Mouse (Mus musculus) intestine, postnatal 0 days (tissue): ENCODE data around the gene Fam122c. TPM values are rescaled to one million over a fixed set of nuclear protein-coding genes. Genes with fewer than 3 reads are reported as not detected.

Experiments
- ATAC-seq: fragments of 200-750 bp; cut with Nextera tagmentation; 2 replicates; pipeline ENCODE4 v1.8.0; 2017; ENCODE audit warnings: mild to moderate bottlenecking, moderate TSS enrichment, moderate library complexity
- H3K27ac ChIP-seq: fragments of 300-500 bp; sonication (generic); 2 replicates; pipeline ENCODE4 v1.5.1; 2014; ENCODE audit warnings: mild to moderate bottlenecking, low read depth, low read length, moderate library complexity
- H3K27me3 ChIP-seq: fragments of 300-500 bp; sonication (generic); replicated peaks from 2 replicates; pipeline ENCODE4 v1.6.1; 2014; ENCODE audit warnings: low read length, mixed read lengths; ENCODE audit not compliant: control insufficient read depth, insufficient read depth
- H3K36me3 ChIP-seq: fragments of 300-500 bp; sonication (generic); 2 replicates; pipeline ENCODE4 v1.6.1; 2014; ENCODE audit warnings: mild to moderate bottlenecking, moderate library complexity; ENCODE audit not compliant: control insufficient read depth, insufficient read depth
- H3K4me1 ChIP-seq: fragments of 300-500 bp; sonication (generic); replicated peaks from 2 replicates; pipeline ENCODE4 v1.6.1; 2014; ENCODE audit warnings: antibody characterized with exemption, low read length, mixed read lengths; ENCODE audit not compliant: control insufficient read depth, insufficient read depth
- H3K4me2 ChIP-seq: fragments of 300-500 bp; sonication (generic); replicated peaks from 2 replicates; pipeline ENCODE4 v1.6.1; 2014; ENCODE audit warnings: low read depth, mild to moderate bottlenecking, moderate library complexity
- H3K4me3 ChIP-seq: fragments of 300-500 bp; sonication (generic); 2 replicates; pipeline ENCODE4 v1.5.1; 2014; ENCODE audit warnings: low read depth, low read length
- H3K9ac ChIP-seq: fragments of 300-500 bp; sonication (generic); 2 replicates; pipeline ENCODE4 v1.6.1; 2014; ENCODE audit warnings: mild to moderate bottlenecking, low read depth, low read length
- H3K9me3 ChIP-seq: fragments of 300-500 bp; sonication (generic); 2 replicates; pipeline ENCODE4 v1.6.1; 2016; ENCODE audit warnings: mixed run types; ENCODE audit not compliant: control insufficient read depth
- CTCF ChIP-seq: sonication (generic); IDR thresholded peaks from 2 replicates; pipeline ENCODE4 v1.5.1; 2016; ENCODE audit warnings: low read depth, mild to moderate bottlenecking, control low read depth, antibody characterized with exemption, moderate library complexity
- WGBS: fragments of 180-500 bp; shearing (Covaris S2); extraction: QIAGEN DNeasy Blood & Tissue Kit; methylation state at CpG from one replicate; pipeline ENCODE4 v1.1.7; 2014; 5-methylcytosine and 5-hydroxymethylcytosine counted together
- polyA plus RNA-seq: library from polyadenylated mRNA; unstranded; fragments of >200 nt; fragmentation: Nextera tagmentation; extraction: Ambion mirVana; gene quantifications from 2 replicates; pipeline ENCODE4 v1.2.1, GENCODE M21; 2015

Fam122c gene
- polyA plus RNA-seq, 1 experiment from 2014 or later = not detected

- ATAC-seq = no peak
- H3K9ac ChIP-seq = no peak overlapping the region
- H3K27me3 ChIP-seq = no peaks in the 10 kb centered on the region
- H3K36me3 ChIP-seq = no peaks in the 10 kb centered on the region
- TF ChIP-seq CTCF = no peak
- H3K9me3 ChIP-seq = no peaks in the 10 kb centered on the region
- no peak overlapping the region for H3K4me2 ChIP-seq
- H3K4me1 ChIP-seq = no peaks in the 10 kb centered on the region
- no peak overlapping the region for H3K27ac ChIP-seq
- H3K4me3 ChIP-seq = no peak overlapping the region
- WGBS = 67% methylated on average over 5 of the region's 5 CpGs
Measured at GRCm38 (mm10) chrX:53287924-53288323, 14.7 kb downstream of the Fam122c start.

- Histone ChIP-seq H3K4me1 (no peaks in the 10 kb centered on the region), H3K4me3 (no peak overlapping the region), H3K4me2 (no peak overlapping the region), H3K27ac (no peak overlapping the region), H3K36me3 (no peaks in the 10 kb centered on the region), H3K9ac (no peak overlapping the region), H3K27me3 (no peaks in the 10 kb centered on the region), H3K9me3 (no peaks in the 10 kb centered on the region)
- ATAC-seq = no peak
- WGBS = 55% methylated on average over 2 of the region's 2 CpGs
- TF ChIP-seq CTCF = no peak
Measured at GRCm38 (mm10) chrX:53320564-53320963, 47.3 kb downstream of the Fam122c start.

- no peak overlapping the region for H3K4me2 ChIP-seq
- H3K27ac ChIP-seq = no peak overlapping the region
- no peak for ATAC-seq
- H3K4me3 ChIP-seq = no peak overlapping the region
- no peak overlapping the region for H3K9ac ChIP-seq
- no peak for TF ChIP-seq CTCF
- H3K4me1 ChIP-seq = no peaks in the 10 kb centered on the region
- no peaks in the 10 kb centered on the region for H3K27me3 ChIP-seq
- no peaks in the 10 kb centered on the region for H3K9me3 ChIP-seq
- 88% methylated on average over 4 of the region's 4 CpGs for WGBS
- H3K36me3 ChIP-seq = no peaks in the 10 kb centered on the region
Measured at GRCm38 (mm10) chrX:53321111-53321510, 47.9 kb downstream of the Fam122c start.

DNA sequence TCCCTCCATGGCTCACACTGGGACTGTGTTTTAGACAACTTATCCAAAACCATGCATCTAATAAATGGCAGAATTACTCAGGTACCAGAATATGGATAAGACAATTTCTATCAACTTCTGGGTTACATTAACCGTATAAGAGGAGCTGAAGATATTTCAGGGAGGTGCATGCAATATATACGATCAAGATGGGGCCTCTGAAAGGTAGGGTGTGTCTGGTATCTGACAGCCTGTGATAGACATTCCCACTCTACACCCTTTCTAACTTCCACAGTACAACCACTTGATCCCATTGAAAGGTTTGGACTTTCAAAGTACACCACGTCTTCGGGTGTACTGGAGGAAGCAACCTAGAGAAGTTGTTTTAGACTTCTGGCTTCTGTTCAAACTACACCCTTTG, 57.2 kb downstream of the Fam122c start:
- Histone ChIP-seq H3K4me2 (no peak overlapping the region), H3K9ac (no peak overlapping the region), H3K4me3 (no peak overlapping the region), H3K36me3 (no peaks in the 10 kb centered on the region), H3K4me1 (no peaks in the 10 kb centered on the region), H3K9me3 (no peaks in the 10 kb centered on the region), H3K27ac (no peak overlapping the region), H3K27me3 (no peaks in the 10 kb centered on the region)
- 72% methylated on average over 4 of the region's 4 CpGs for WGBS
- TF ChIP-seq CTCF = no peak
- ATAC-seq = no peak

DNA sequence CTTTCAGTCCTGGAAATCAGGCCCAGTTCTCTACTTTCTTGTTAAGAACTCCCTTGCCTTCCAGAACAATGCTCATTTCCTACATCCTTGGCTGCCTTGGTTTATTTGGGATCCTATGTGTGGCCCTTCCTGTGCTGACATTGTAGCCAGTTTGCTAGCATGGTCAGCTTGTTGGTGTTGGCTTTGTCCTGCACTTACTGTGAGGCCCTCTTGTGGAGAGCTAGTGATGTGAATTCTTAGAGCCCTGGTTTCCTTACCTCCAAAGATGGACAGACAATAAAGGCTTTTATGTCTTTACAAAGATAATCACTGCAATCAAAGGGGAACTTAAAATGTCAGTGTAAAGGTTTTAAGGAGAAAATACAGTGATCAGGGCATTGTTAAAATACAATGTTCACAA, 64.1 kb downstream of the Fam122c start:
- ATAC-seq = no peak
- no peaks in the 10 kb centered on the region for H3K9me3 ChIP-seq
- H3K4me2 ChIP-seq = no peak overlapping the region
- no peak overlapping the region for H3K27ac ChIP-seq
- H3K27me3 ChIP-seq = no peaks in the 10 kb centered on the region
- H3K4me1 ChIP-seq = no peaks in the 10 kb centered on the region
- no peaks in the 10 kb centered on the region for H3K36me3 ChIP-seq
- peak; percentile 58 for TF ChIP-seq CTCF
- no peak overlapping the region for H3K9ac ChIP-seq
- H3K4me3 ChIP-seq = no peak overlapping the region

DNA sequence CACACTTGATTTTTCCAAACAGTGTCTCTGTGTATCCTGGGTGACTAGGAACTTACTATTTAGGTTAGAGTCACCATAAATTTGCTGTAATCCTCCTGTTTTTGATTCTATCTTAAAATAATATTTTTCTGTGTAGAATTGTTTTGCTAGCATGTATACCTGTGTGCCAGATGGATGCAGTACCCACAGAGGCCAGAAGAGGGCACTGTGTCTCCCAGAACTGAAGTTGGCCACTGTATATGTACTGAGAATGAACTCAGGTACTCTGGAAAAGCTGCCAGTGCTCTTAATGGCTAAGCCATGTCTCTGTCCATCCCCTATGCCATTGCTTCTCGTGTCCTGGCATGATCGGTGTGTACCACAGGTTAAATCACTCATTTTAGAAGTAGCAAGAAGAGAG, 68.3 kb downstream of the Fam122c start:
- 71% methylated on average over 2 of the region's 2 CpGs for WGBS

GRCm38 (mm10) chrX:53348374-53348773, 75.2 kb downstream of the Fam122c start:
- no peak for TF ChIP-seq CTCF
- H3K9me3 ChIP-seq = no peaks in the 10 kb centered on the region
- H3K27ac ChIP-seq = no peak overlapping the region
- no peak overlapping the region for H3K4me3 ChIP-seq
- WGBS = 88% methylated on average over 4 of the region's 4 CpGs
- H3K9ac ChIP-seq = no peak overlapping the region
- 0 out of 2 replicates have a peak, but pooled peaks cover 2% of the 10 kb centered on the region for H3K36me3 ChIP-seq
- ATAC-seq = no peak
- H3K4me1 ChIP-seq = no peaks in the 10 kb centered on the region
- no peaks in the 10 kb centered on the region for H3K27me3 ChIP-seq
- no peak overlapping the region for H3K4me2 ChIP-seq

More for the DNA sequence above, 68.3 kb downstream of the Fam122c start:
- Histone ChIP-seq H3K9ac (no peak overlapping the region), H3K27me3 (no peaks in the 10 kb centered on the region), H3K36me3 (no peaks in the 10 kb centered on the region), H3K27ac (no peak overlapping the region), H3K4me2 (no peak overlapping the region), H3K4me1 (no peaks in the 10 kb centered on the region), H3K9me3 (no peaks in the 10 kb centered on the region), H3K4me3 (no peak overlapping the region)
- TF ChIP-seq CTCF = peak; percentile 74
- no peak for ATAC-seq
